Mouse (Mus musculus) fibroblast of lung, adult 2 months (primary cell): ENCODE data around the gene Mypop.
A peak's percentile ranks its signal among the peaks of the same experiment; 100 is the strongest.

Source experiments
- DNase-seq: peaks from one replicate; pipeline ENCODE4 v3.0.0-alpha.2; 2011; ENCODE audit warnings: low read depth

Gene Mypop

DNA sequence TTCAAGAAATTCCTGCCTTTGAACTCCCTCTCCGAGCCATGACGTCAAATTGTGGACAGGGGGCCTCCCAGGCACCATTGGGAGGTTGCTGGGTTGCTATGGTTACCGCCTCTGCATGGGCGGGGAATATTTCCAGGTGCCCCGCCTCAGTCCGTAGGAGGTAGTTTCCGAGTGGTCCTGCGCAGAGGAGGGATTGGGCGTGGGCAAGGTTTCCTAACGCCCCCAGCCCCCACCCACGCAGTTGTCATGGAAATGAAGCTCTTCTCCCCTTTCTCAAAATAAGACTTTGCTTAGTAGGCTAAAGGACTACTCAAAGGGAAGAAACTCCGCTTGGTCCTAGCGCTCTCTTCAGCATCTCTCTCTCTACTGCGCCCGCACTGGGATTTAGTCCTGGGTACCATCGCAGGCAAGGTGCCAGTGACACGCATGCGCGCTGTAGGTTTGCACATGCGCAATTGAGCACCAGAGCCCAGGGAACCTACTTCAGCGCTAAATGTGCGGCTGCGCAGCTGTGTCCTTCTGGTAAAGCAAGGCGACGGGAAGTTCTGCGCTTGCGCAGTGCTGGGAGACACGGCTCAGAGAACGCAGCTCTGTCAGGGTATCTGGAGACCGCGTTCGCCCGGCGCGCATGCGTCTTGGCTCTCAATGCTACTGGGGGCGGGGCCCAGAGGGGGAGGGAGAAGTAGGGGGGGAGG lies at the start of gene Mypop:
Gene Mypop (plus strand): TSS at position 645 of the 695 bp plus-strand sequence.
- peak; percentile 100 for DNase-seq

DNA sequence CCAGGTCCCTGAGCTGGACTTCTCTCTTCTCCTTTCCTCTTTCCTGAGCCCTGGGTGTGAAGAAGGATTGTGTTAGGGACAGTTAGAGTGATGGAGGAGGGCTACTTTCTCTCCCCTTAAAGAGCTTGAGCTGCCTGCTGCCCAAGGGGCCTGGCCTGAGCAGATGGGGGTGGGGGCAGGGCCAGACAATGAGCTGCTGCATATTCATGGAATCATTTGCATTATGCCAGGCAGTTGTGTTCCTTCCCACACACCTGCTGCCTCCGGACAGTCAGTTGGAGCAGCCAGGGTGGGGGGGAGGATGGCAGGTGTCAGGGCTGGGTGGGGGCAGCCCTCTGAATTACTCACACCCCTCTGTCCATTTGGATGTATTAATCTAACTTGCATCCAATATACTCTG lies 48.7 kb upstream of the Mypop start:
- no peak for DNase-seq

DNA sequence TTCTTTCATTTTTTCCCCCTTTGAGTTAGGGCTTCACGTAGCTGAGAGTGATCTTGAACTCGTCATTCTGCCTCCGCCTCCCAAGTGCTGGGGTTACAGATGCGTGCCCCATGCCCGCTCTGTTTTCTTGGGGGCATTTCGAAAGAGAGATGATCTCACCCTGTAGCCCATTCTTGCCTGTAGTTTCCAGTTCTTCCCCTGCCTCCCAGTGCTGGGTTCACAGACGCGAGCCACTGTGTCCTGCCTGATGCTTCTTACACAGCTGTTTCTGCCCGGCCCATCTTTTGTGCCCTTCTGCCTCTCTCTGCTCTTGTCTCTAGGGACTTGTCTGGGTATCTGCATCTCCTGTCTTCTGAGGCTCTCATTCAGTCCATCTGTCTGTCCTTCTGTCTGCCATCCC lies 48.2 kb upstream of the Mypop start:
- DNase-seq: no peak

DNA sequence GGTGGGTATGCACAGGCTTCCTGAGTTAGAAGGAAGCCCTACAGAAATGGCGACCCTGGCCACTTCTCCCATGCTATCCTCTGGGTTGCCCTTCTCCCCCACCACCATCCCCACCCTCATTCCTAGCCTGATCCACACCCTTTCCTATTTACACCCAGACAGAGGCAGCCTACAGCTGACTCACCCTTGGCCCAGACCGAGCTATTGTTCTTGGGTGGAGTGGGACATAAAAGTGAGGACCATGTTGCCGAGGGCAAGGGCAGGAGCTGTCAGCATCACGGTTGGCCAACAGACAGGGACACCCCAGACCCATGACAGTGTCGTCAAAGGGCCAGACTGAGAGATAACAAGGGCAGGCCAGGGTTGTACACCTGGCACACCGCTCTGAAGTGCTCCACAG lies 42.9 kb upstream of the Mypop start:
- no peak for DNase-seq

DNA sequence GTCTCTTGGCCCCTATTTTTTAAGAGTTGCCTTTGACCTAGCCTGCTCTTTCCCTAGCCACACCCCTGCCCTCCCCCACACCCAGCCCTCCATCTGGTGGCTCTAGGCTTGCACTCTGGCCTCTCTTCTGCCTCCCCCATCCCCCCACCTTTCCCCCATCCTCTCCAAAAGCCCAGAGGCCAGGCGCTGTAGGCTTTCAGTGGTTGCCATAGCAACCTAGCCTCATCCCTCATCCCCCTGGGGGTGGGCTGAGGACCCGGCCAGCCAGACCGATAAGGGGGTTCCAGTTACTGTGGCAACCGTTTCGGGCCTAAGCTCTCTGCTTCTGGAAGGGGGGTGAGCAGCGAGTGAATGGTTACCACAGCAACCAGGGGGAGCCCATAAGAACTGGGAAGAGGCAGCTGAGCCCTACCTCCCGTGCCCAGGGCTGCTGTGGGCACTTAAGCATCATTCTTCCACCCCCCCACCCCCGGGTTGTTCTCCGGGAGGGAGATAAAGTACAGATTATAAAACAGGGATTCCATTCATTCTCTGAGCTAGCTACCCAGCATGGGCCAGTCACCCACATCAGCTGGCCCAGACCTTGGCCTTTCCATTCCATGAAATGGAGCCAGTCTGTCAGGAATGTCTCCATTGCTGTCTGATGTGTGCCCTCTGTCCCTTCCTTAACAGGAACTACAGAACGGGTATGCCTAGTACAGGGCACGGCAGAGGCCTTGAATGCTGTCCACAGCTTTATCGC lies 41.1 kb upstream of the Mypop start:
- DNase-seq: no peak

DNA sequence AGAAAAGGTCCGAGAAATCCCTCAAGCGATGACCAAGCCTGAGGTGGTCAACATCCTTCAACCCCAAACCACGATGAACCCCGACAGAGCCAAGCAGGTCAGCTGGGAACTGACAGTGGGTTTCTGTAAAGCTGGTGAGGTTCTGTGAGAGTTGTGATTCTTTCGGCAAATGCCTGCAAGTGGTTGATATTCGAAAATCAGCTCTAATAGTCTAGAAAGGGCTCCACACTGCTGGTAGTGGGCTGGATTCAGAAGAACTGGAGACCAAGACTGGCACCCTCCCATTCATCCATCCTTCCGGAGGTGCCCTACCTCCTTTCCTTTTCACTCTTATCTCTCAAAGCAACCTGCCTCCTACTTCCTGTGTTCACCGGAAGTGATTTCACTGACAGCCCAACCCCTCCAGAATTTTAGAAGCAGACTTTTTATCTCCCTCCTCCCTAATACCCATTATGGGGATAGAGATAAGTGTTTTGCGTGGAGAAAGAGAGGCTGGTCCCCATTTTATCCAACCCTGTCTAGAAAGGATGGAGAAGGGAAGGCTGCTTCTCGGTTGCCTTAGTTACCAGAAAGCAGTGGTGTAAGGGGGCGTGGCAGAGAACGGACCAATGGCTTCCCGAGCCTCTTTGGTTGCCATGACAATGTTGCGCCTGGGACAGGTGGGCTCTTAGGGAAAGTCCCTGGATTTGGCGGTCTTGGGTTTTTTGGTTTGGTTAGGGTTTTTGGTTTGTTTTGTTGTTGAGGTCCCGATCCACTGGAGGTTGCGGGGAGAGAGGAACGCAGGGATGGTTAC lies 40.3 kb upstream of the Mypop start:
- DNase-seq: no peak

DNA sequence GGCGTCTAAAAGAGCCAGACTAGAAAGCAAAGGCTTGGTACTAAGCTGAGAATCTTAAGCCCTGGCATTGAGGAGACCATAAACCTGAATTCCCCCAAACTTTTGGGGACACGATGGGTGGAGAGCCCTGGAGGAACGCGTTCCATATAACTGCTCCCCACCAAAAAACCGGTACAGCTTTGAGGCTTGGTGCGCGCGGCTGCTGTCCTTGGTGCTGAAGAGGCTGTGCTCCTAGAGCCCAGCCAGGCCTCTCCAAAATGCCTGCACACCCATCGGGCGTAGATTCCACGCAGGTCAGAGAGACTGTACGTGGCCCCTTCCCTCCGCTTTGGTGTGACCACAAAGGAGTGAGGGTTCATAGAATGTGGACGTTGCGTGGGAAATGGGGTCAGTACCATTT lies 39.6 kb upstream of the Mypop start:
- no peak for DNase-seq

DNA sequence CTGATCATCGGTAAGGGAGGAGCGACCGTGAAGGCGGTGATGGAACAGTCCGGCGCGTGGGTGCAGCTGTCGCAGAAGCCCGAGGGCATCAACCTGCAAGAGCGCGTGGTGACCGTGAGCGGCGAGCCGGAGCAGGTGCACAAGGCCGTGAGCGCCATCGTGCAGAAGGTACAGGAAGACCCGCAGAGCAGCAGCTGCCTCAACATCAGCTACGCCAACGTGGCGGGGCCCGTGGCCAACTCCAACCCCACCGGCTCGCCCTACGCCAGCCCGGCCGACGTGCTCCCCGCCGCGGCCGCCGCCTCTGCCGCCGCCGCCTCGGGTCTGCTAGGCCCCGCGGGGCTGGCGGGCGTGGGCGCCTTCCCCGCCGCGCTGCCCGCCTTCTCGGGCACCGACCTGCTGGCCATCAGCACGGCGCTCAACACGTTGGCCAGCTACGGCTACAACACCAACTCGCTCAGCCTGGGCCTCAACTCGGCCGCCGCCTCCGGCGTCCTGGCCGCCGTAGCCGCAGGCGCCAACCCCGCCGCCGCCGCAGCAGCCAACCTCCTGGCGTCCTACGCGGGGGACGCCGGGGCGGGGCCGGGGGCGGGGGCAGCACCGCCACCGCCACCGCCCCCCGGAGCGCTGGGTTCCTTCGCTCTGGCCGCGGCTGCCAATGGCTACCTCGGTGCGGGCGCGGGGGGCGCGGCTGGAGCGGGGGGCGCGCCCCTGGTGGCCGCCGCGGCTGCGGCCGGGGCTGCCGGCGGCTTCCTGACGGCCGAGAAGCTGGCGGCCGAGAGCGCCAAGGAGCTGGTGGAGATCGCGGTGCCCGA lies 33.3 kb upstream of the Mypop start:
- DNase-seq: no peak

DNA sequence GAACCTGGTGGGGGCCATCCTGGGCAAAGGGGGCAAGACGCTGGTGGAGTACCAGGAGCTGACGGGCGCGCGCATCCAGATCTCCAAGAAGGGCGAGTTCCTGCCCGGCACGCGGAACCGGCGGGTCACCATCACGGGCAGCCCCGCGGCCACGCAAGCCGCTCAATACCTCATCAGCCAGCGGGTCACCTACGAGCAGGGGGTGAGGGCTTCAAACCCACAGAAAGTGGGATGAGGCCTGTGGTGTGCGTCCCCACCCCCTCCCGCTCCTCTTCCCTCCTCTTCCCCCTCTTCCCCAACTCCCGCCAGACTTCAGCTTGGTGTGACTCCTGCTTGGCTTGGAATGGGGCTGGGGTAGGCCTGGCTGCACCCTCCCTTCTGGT lies 32.7 kb upstream of the Mypop start:
- no peak for DNase-seq

DNA sequence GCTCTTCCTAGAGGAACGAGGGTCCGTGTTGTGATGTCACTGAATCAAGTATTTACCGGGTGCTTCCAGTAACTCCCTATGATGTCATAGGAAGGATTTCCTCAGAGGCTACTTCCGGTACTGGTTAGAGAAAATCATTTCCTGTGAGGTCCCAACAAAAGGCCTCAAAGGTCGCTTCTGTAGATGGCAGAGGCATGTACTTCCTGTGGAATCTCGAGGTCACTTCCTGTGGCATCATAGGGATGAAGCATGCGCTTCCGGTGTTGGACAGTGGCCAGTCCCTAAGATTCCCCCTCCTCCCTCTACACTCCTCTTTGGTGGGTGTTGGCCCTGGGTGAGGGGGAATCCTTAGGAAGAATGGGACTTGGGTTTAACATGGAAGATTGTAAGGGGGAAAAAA lies 31.6 kb upstream of the Mypop start:
- no peak for DNase-seq

DNA sequence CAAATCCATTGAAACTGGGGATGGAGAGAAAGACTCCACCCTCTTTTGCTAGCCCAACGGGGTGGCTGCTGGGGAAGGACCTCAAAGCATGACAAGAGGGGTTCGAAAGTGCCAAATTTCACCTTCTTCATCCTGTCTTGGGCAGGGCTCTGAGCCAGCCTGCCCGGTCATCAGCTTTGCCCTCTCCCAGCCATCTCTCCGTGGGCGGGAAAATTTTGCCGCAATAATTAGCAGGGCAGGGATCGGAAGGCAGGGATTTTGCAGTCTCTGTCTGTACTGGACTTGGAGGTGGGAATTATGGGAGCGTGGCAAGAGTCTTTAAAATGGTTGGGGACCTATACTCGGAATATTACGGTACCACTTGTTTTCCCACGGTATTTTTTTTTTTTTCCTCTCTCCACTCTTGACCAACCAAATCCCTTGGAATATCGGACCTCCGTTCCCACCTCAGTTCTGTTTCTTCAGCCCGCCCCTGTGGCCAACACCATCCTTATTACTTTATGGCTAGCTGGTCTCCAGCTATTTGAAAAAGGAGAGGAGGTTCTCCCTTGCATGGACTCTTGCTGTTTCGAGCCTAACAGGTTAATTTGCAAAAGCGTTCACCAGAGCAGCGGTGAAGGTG lies 28.8 kb upstream of the Mypop start:
- DNase-seq: no peak

DNA sequence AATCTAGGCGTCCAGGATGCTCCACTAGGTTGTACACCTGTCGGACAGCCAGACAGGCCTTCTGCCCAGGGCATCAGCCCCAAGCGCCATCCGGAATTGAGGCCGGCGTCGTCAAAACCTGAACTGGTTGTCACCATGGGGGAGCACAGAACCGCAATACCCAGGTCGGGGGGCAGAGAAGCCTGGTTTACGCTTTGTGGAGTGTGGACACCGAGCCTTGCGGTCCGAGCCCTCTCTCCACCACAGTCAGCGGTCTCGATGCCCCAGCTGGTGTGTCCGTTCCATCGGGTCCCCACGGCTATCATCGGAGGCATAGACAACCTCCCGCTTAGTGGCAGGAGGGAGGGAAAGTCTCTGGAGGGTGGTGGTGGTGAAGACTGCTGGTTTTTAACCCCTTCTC lies 28.2 kb upstream of the Mypop start:
- DNase-seq: no peak

DNA sequence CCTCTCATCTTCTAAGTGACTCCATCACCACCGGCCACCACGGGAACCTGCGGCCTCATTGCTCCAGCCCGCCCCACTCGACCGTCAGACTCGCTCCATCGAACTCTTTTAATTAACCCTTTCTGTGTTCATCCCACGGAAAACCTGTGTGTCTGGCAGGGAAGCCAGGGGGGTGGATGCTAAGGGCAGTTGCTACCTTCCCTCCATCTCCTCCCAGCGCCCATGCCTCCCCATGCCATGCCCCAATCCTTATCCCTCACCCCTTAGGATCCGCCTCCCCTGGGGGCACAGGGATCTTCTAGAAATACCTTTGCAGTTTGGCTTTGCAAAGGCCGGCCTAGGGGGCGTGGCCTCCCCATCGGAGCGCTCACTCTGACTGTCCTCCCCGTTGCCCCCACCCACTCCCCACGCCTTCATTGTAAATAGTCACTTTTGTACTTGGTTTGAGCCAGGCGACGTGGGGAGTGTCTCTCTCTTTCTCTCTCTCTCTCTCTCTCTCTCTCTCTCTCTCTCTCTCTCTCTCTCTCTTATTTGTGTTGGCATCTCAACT lies 27.7 kb upstream of the Mypop start:
- DNase-seq: no peak

DNA sequence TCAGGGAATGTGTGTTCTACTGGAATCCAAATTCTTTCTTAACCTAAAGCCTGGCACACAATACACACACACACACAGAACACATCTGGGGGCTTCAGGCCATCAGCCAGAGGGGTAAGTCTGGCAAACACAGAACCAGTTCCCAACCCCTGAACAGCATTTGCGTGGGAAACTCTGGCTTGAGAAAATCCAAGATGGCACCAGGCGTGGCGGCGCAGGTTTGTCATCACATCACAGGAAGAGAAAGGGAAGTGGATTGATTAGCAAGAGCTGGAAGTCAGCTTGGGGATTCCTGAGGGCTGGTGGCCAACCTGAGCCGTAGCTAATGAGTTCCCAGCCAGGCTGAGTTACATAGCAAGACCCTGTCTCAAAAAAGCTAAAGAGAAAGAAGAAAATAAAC lies 25.7 kb upstream of the Mypop start:
- DNase-seq: no peak

DNA sequence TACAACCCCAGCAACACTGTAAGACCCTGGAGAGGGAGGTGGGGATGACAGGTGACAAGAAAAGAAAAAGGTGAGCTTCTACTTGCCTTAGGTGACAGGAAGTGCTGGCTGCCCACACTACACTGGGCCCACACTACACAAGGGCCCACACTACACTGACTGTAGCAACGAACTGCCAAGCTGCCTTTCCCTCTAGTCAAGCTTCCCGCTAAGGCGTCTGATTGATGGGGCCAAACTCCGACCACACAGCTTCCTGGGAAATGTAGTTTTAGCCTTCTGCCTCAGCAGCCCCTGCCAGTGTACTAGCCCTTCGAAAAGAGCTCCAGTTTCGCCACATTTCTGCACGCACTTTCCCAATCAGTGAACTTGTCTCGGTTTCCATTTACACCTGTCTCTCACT lies 23.4 kb upstream of the Mypop start:
- DNase-seq: no peak

DNA sequence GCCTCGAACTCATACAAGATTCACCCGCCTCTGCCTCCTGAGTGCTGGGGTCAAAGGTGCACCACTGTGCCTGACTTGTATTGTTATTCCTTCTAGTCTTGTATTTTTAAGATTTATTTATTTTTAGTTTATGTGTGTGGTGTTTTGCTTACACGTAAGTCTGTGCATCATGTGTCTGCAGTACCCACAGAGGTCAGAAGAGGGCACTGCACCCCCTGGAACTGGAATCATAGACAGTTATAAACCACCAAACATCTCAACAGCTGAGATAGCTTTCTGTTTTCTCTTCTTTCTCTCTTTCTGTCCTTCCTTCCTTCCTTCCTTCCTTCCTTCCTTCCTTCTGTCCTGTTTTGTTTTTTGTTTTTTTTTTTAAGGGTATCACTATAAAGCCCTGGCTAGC lies 20.1 kb upstream of the Mypop start:
- DNase-seq: no peak

DNA sequence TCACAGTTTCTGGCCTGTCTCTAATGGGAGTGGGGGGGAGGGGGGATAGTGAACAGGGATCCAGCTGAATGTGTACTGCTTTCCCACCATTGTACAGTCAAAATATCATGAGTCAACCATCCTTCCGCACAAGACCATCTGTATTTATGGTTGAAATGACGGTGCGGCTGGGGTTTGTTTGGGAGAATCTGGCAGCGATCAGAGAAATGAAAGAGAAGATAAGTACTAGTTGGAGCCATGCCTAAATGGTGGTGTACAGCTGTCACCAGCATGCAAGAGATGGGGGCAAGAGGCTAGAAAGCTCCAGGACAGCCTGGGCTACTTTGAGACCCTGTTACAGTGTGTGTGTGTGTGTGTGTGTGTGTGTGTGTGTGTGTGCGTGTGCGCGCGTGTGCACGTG lies 12.7 kb upstream of the Mypop start:
- DNase-seq: no peak

DNA sequence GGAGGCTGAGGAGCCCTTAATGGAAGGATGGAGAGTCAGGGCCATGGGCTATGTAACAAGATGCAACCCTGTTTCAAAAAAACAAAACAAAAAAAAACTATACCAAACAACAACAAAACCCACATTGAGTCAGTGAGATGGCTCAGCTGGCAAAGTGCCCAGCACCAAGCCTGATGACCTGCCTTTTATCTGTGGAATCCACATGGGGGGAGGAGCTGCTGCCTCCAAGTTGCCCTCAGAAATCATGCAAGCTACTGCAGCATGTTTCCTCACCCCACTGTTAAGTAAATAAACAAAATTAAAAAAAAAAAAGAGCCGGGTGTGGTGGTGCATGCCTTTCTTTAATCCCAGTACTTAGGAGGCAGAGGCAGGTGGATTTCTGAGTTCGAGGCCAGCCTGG lies 4.5 kb upstream of the Mypop start:
- no peak for DNase-seq

DNA sequence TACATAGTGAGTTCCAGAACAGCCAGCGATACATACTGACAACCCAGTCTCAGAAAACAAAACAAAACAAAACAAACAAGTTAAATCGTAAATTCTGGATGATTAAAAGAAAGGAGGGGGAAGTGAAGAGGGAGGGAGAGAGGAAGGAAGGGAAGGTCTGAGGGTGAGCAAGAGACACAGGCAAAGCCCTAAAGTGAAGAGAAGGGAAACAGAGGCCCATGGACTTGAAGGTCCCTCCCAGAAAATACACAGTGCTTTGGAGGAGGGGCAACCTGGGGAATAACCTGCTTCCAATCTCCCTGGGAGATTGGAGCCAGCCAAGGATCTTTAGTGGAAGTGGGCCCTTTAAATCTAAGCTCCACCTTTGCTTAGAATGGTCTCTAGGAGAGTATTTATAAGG lies 3.9 kb upstream of the Mypop start, which contains the start of gene Nanos2:
Gene Nanos2 (plus strand): TSS at position 301 of the 400 bp plus-strand sequence.
- no peak for DNase-seq

DNA sequence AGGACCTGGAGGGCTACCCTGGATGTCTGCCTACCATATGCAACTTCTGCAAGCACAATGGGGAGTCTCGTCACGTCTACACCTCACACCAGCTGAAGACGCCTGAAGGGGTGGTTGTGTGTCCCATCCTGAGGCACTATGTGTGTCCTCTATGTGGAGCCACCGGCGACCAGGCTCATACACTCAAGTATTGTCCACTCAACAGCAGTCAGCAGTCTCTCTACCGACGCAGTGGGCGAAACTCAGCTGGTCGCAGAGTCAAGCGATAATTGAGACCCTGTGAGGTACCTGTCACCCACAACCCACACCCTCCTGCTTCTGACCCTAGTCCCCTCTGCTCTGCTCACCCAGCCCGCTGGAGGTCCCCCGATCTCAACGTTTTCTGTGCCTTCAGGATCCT lies 3.3 kb upstream of the Mypop start:
- no peak for DNase-seq

DNA sequence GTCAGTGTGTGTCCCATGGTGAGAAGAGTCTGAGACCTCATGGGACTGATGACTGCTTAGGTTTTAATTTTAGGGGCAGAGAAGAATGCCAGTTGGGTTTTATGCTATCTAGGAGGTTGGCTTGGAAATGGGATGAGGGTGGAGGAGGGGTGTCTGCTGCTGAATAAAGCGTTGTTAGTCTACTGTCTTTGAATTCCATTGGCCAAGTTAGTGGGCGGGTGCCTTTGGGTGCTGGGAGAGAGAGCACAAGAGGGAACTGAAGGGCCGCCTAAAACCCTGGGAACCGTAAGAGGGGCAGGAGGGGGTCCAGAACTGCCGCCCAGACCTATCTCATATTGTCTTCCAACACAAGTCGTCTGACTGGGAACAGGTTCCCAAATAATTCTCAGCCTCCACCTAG lies 2.3 kb upstream of the Mypop start:
- DNase-seq: no peak
